Mouse (Mus musculus): ENCODE results near the gene Tfr2. TPM values are rescaled to one million over a fixed set of nuclear protein-coding genes. Genes with fewer than 3 reads are reported as not detected.
A peak's percentile ranks its signal among the peaks of the same experiment; 100 is the strongest.

Tfr2 gene
- polyA plus RNA-seq, 1 experiment from 2014 or later: 3.4 TPM

DNA sequence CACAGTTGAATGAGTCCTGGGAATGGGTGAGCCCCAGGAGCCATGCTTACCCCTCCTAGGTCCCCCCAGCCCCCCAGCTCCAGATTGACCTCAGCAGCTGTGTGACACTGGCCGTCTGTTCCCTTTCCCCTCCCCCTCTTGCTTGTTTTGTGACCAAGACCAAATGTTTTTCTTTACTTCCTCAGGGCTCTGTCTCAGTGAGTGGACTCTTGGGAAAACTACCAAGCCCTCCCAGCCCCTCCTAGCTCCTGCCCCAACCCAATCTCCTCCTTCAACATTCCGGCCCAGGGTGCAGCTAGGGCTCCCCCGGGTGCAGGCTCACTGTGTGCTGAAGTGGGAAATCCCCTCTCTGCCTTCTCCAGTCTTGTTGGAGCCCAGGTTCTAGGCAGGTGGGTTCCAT lies 61.0 kb downstream of the Tfr2 start:
- Histone ChIP-seq H3K4me1 (peaks cover 43% of the 10 kb centered on the region), H3K4me2 (replicated peaks) (peak overlapping the region; percentile 86), H3K9me3 (replicated peaks) (no peaks in the 10 kb centered on the region), H3K27ac (peak overlapping the region; percentile 46), H3K27me3 (no peaks in the 10 kb centered on the region), H3K4me3 (peak overlapping the region; percentile 67), H3K9ac (peak overlapping the region; percentile 75), H3K36me3 (peaks cover 16% of the 10 kb centered on the region)
- WGBS: 43% methylated on average over 3 of the region's 3 CpGs
- no peak for ATAC-seq (ENCODE audit: low FRiP score)

GRCm38 (mm10) chr5:137631171-137631570 lies 61.5 kb downstream of the Tfr2 start:
- Histone ChIP-seq H3K36me3 (peaks cover 22% of the 10 kb centered on the region), H3K27ac (peak overlapping the region; percentile 46), H3K9ac (peak overlapping the region; percentile 75), H3K27me3 (no peaks in the 10 kb centered on the region), H3K9me3 (replicated peaks) (no peaks in the 10 kb centered on the region), H3K4me2 (replicated peaks) (peak overlapping the region; percentile 86), H3K4me3 (no peak overlapping the region; the same call in 1 of the 2 replicates), H3K4me1 (peaks cover 43% of the 10 kb centered on the region)
- ATAC-seq (ENCODE audit: low FRiP score): no peak
- 61% methylated on average over 9 of the region's 9 CpGs for WGBS

DNA sequence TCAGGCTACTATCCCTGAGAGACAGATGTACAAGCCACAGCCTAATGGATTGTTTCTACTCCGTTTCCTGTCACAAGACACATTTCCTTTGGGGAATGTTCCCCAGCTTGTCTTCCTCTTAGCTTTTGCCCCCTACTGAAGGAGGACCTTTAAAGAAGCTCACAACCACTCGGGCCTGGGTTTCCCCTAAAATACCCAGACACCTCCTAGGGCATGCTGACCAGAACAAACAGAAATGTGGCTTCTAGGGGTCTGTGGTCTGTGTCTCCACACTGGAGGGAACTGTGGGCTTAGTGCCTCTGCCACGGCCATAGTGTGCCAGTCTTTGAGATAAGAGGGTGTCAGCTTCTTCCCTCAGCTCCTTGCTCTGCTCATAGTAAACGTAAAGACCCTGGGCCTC lies 62.0 kb downstream of the Tfr2 start:
- H3K9me3 ChIP-seq (replicated peaks): no peaks in the 10 kb centered on the region
- ATAC-seq (ENCODE audit: low FRiP score): no peak
- H3K4me3 ChIP-seq: no peak overlapping the region
- H3K4me1 ChIP-seq: peaks cover 43% of the 10 kb centered on the region
- peak overlapping the region; percentile 86 for H3K4me2 ChIP-seq (replicated peaks)
- H3K27ac ChIP-seq: peak overlapping the region; percentile 46
- WGBS: 76% methylated on average over 4 of the region's 4 CpGs
- H3K27me3 ChIP-seq: no peaks in the 10 kb centered on the region
- peak overlapping the region; percentile 75; the same call in 1 of the 2 replicates for H3K9ac ChIP-seq
- peaks cover 26% of the 10 kb centered on the region for H3K36me3 ChIP-seq

GRCm38 (mm10) chr5:137633397-137634084 lies 63.9 kb downstream of the Tfr2 start:
- Histone ChIP-seq H3K9ac (0 out of 2 replicates have a peak overlapping the region, but pooled peaks have one; percentile 18), H3K27ac (no peak overlapping the region), H3K27me3 (no peaks in the 10 kb centered on the region), H3K4me2 (replicated peaks) (no peak overlapping the region), H3K4me1 (peaks cover 38% of the 10 kb centered on the region), H3K36me3 (peaks cover 46% of the 10 kb centered on the region), H3K4me3 (no peak overlapping the region), H3K9me3 (replicated peaks) (no peaks in the 10 kb centered on the region)
- WGBS: 79% methylated on average over 12 of the region's 12 CpGs
- ATAC-seq (ENCODE audit: low FRiP score): no peak

Small RNA genes within 50 kb of the gene (microRNA-seq; reads per million reads assigned to microRNA genes)
- gene Mir6418: 1.9 reads per million

Other genes starting within 250 kb of the Tfr2 start
- 21.9 and 23.6 TPM in 2 replicates for gene Slc12a9, start 236.2 kb upstream of the Tfr2 start, polyA plus RNA-seq (2016; fragmentation: Nextera tagmentation; extraction: Ambion mirVana)
- gene Ephb4, start 219.7 kb upstream of the Tfr2 start, polyA plus RNA-seq (2016; fragmentation: Nextera tagmentation; extraction: Ambion mirVana): 40.9 and 45.0 TPM in 2 replicates
- gene Zan, start 92.8 kb upstream of the Tfr2 start, polyA plus RNA-seq (2016; fragmentation: Nextera tagmentation; extraction: Ambion mirVana): 0.09 and 0.15 TPM in 2 replicates
- 60.7 and 61.3 TPM in 2 replicates for gene Pop7, start 67.3 kb upstream of the Tfr2 start, polyA plus RNA-seq (2016; fragmentation: Nextera tagmentation; extraction: Ambion mirVana)
- gene Gigyf1, start 51.3 kb upstream of the Tfr2 start, polyA plus RNA-seq (2016; fragmentation: Nextera tagmentation; extraction: Ambion mirVana): 17.9 and 19.0 TPM in 2 replicates
- not detected in 2 replicates for gene Epo, start 36.6 kb upstream of the Tfr2 start, polyA plus RNA-seq (2016; fragmentation: Nextera tagmentation; extraction: Ambion mirVana)
- gene Gnb2, start 36.3 kb upstream of the Tfr2 start, polyA plus RNA-seq (2016; fragmentation: Nextera tagmentation; extraction: Ambion mirVana): 466 and 467 TPM in 2 replicates
- 103 and 108 TPM in 2 replicates for gene Actl6b, start 16.3 kb upstream of the Tfr2 start, polyA plus RNA-seq (2016; fragmentation: Nextera tagmentation; extraction: Ambion mirVana)
- 38.7 and 40.0 TPM in 2 replicates for gene Mospd3, start 31.2 kb downstream of the Tfr2 start, polyA plus RNA-seq (2016; fragmentation: Nextera tagmentation; extraction: Ambion mirVana)
- 66.6 and 82.5 TPM in 2 replicates for gene Pcolce, start 43.9 kb downstream of the Tfr2 start, polyA plus RNA-seq (2016; fragmentation: Nextera tagmentation; extraction: Ambion mirVana)
- 0.23 and 0.25 TPM in 2 replicates for gene Fbxo24, start 59.2 kb downstream of the Tfr2 start, polyA plus RNA-seq (2016; fragmentation: Nextera tagmentation; extraction: Ambion mirVana)
- gene Lrch4, start 59.3 kb downstream of the Tfr2 start, polyA plus RNA-seq (2016; fragmentation: Nextera tagmentation; extraction: Ambion mirVana): 32.4 and 34.3 TPM in 2 replicates
- gene Gm20605, start 59.3 kb downstream of the Tfr2 start, polyA plus RNA-seq (2016; fragmentation: Nextera tagmentation; extraction: Ambion mirVana): 8.3 and 10.8 TPM in 2 replicates
- gene Sap25, start 71.5 kb downstream of the Tfr2 start, polyA plus RNA-seq (2016; fragmentation: Nextera tagmentation; extraction: Ambion mirVana): 7.6 and 8.0 TPM in 2 replicates
- gene Irs3, start 75.9 kb downstream of the Tfr2 start, polyA plus RNA-seq (2016; fragmentation: Nextera tagmentation; extraction: Ambion mirVana): 0.10 and 0.22 TPM in 2 replicates
- 21.2 and 22.4 TPM in 2 replicates for gene Agfg2, start 114.9 kb downstream of the Tfr2 start, polyA plus RNA-seq (2016; fragmentation: Nextera tagmentation; extraction: Ambion mirVana)
- 20.9 and 22.2 TPM in 2 replicates for gene Nyap1, start 171.8 kb downstream of the Tfr2 start, polyA plus RNA-seq (2016; fragmentation: Nextera tagmentation; extraction: Ambion mirVana)
- 81.8 and 82.9 TPM in 2 replicates for gene Tsc22d4, start 175.9 kb downstream of the Tfr2 start, polyA plus RNA-seq (2016; fragmentation: Nextera tagmentation; extraction: Ambion mirVana)
- gene Ppp1r35, start 209.0 kb downstream of the Tfr2 start, polyA plus RNA-seq (2016; fragmentation: Nextera tagmentation; extraction: Ambion mirVana): 55.1 and 59.7 TPM in 2 replicates
- 11.0 and 14.8 TPM in 2 replicates for gene Mepce, start 217.8 kb downstream of the Tfr2 start, polyA plus RNA-seq (2016; fragmentation: Nextera tagmentation; extraction: Ambion mirVana)
- gene Zcwpw1, start 218.0 kb downstream of the Tfr2 start, polyA plus RNA-seq (2016; fragmentation: Nextera tagmentation; extraction: Ambion mirVana): 19.5 and 20.1 TPM in 2 replicates